Mouse (Mus musculus) MEL (cell line): ENCODE data around the gene Slc35g3. TPM values are rescaled to one million over a fixed set of nuclear protein-coding genes. Genes with fewer than 3 reads are reported as not detected.

ENCODE experiments used
- DNase-seq: peaks from one replicate; pipeline ENCODE4 v3.0.0; 2011; ENCODE audit warnings: low read depth, low spot score
- H3K27ac ChIP-seq: 2 replicates; pipeline ENCODE4 v1.5.1; 2012; ENCODE audit warnings: low read depth, mild to moderate bottlenecking, control low read depth, low read length, moderate library complexity; ENCODE audit not compliant: control insufficient read depth
- H3K27me3 ChIP-seq, 2 experiments: fragments of 150-350 bp in 1 of 2; sonication (generic) in 1 of 2; 2 replicates each; pipeline ENCODE4 v1.6.1; 2012; ENCODE audit warnings: low read length in 2 of 2, mild to moderate bottlenecking in 2 of 2, improper control_type of control experiment in 1 of 2, moderate library complexity in 1 of 2; ENCODE audit not compliant: insufficient read depth in 2 of 2, control insufficient read depth in 1 of 2
- H3K36me3 ChIP-seq, 2 experiments: 2 replicates each; pipeline ENCODE4 v1.6.1; 2012 to 2014; ENCODE audit warnings: low read length in 2 of 2, improper control_type of control experiment in 1 of 2, inconsistent platforms in 1 of 2, mild to moderate bottlenecking in 1 of 2; ENCODE audit not compliant: insufficient read depth in 2 of 2, control insufficient read depth in 1 of 2
- H3K4me1 ChIP-seq, 2 experiments: fragments of 150-350 bp in 1 of 2; sonication (generic) in 1 of 2; 2 replicates each; pipeline ENCODE4 v1.6.1; 2012; ENCODE audit warnings: low read length in 2 of 2, improper control_type of control experiment in 1 of 2, mild to moderate bottlenecking in 1 of 2; ENCODE audit not compliant: insufficient read depth in 2 of 2, control insufficient read depth in 1 of 2
- H3K4me3 ChIP-seq, 2 experiments: fragments of 150-350 bp in 1 of 2; sonication (generic) in 1 of 2; 2 replicates each; pipeline ENCODE4 v1.5.1; 2012; ENCODE audit warnings: low read depth in 2 of 2, low read length in 2 of 2, mild to moderate bottlenecking in 2 of 2, moderate library complexity in 2 of 2, control low read depth in 1 of 2, improper control_type of control experiment in 1 of 2; ENCODE audit not compliant: control insufficient read depth in 1 of 2, insufficient read depth in 1 of 2
- H3K79me2 ChIP-seq: 2 replicates; pipeline ENCODE4 v1.6.1; 2012; ENCODE audit warnings: mild to moderate bottlenecking, low read length, moderate library complexity; ENCODE audit not compliant: control insufficient read depth, poor library complexity, insufficient read depth
- H3K9ac ChIP-seq: 2 replicates; pipeline ENCODE4 v1.6.1; 2012; ENCODE audit warnings: low read depth, mild to moderate bottlenecking, control low read depth, low read length, moderate library complexity; ENCODE audit not compliant: control insufficient read depth, poor library complexity, severe bottlenecking
- H3K9me3 ChIP-seq: fragments of 150-350 bp; sonication (generic); replicated peaks from 2 replicates; pipeline ENCODE4 v1.6.1; 2012; ENCODE audit warnings: mild to moderate bottlenecking, low read length, improper control_type of control experiment, moderate library complexity; ENCODE audit not compliant: insufficient read depth
- CHD1 ChIP-seq: IDR thresholded peaks from 2 replicates; pipeline ENCODE4 v1.6.1; 2012; ENCODE audit warnings: low read depth, mild to moderate bottlenecking, inconsistent platforms, low read length, improper control_type of control experiment
- E2F4 ChIP-seq: IDR thresholded peaks from 2 replicates; pipeline ENCODE4 v1.6.1; 2011; ENCODE audit warnings: low read depth, low read length, improper control_type of control experiment, borderline replicate concordance
- ELF1 ChIP-seq: IDR thresholded peaks from 2 replicates; pipeline ENCODE4 v1.6.1; 2014; ENCODE audit warnings: low read depth, mild to moderate bottlenecking, inconsistent platforms, low read length, improper control_type of control experiment, moderate library complexity
- EP300 ChIP-seq, 2 experiments: IDR thresholded peaks; 2 replicates each; pipeline ENCODE4 v1.6.1; 2011; ENCODE audit warnings: improper control_type of control experiment in 2 of 2, low read length in 2 of 2, low read depth in 1 of 2, mild to moderate bottlenecking in 1 of 2
- ETS1 ChIP-seq: IDR thresholded peaks from 2 replicates; pipeline ENCODE4 v1.6.1; 2012; ENCODE audit warnings: low read depth, mild to moderate bottlenecking, inconsistent platforms, low read length, improper control_type of control experiment, moderate library complexity
- HCFC1 ChIP-seq: IDR thresholded peaks from 2 replicates; pipeline ENCODE4 v1.6.1; 2012; ENCODE audit warnings: low read depth, mild to moderate bottlenecking, inconsistent platforms, low read length, improper control_type of control experiment, moderate library complexity
- KAT2A ChIP-seq: conservative IDR thresholded peaks from 2 replicates; pipeline ENCODE4 v1.6.1; 2012; ENCODE audit warnings: low read depth, low read length, improper control_type of control experiment, inconsistent platforms
- MAFK ChIP-seq: IDR thresholded peaks from 2 replicates; pipeline ENCODE4 v1.6.1; 2011; ENCODE audit warnings: low read depth, mild to moderate bottlenecking, low read length, improper control_type of control experiment, borderline replicate concordance
- MEF2A ChIP-seq: IDR thresholded peaks from 2 replicates; pipeline ENCODE4 v1.6.1; 2014; ENCODE audit warnings: low read depth, mild to moderate bottlenecking, inconsistent platforms, low read length, improper control_type of control experiment; ENCODE audit not compliant: poor library complexity, insufficient replicate concordance, severe bottlenecking; ENCODE audit errors: extremely low read depth
- MYB ChIP-seq: IDR thresholded peaks from 2 replicates; pipeline ENCODE4 v1.6.1; 2011; ENCODE audit warnings: mild to moderate bottlenecking, low read depth, low read length, improper control_type of control experiment
- MYC ChIP-seq: IDR thresholded peaks from 2 replicates; pipeline ENCODE4 v1.6.1; 2011; ENCODE audit warnings: low read depth, mild to moderate bottlenecking, low read length, improper control_type of control experiment, moderate library complexity
- NELFE ChIP-seq: IDR thresholded peaks from 2 replicates; pipeline ENCODE4 v1.6.1; 2011; ENCODE audit warnings: low read depth, low read length, improper control_type of control experiment
- NRF1 ChIP-seq: IDR thresholded peaks from 2 replicates; pipeline ENCODE4 v1.6.1; 2014; ENCODE audit warnings: low read depth, mild to moderate bottlenecking, inconsistent platforms, low read length, improper control_type of control experiment, moderate library complexity; ENCODE audit not compliant: poor library complexity, insufficient read depth, severe bottlenecking
- POLR2A ChIP-seq, 2 experiments: IDR thresholded peaks; 2 replicates each; pipeline ENCODE4 v1.6.1; 2011 to 2012; ENCODE audit warnings: low read length in 2 of 2, mild to moderate bottlenecking in 2 of 2, control low read depth in 1 of 2, improper control_type of control experiment in 1 of 2, low read depth in 1 of 2, moderate library complexity in 1 of 2; ENCODE audit not compliant: control insufficient read depth in 1 of 2, insufficient read depth in 1 of 2, poor library complexity in 1 of 2
- POLR2AphosphoS2 ChIP-seq: IDR thresholded peaks from 2 replicates; pipeline ENCODE4 v1.6.1; 2011; ENCODE audit warnings: low read length, improper control_type of control experiment
- POLR2AphosphoS5 ChIP-seq: IDR thresholded peaks from 2 replicates; pipeline ENCODE4 v1.6.1; 2012; ENCODE audit warnings: low read depth, borderline replicate concordance, mild to moderate bottlenecking, inconsistent platforms, low read length, moderate library complexity, mixed read lengths
- SIN3A ChIP-seq: IDR thresholded peaks from 2 replicates; pipeline ENCODE4 v1.6.1; 2012; ENCODE audit warnings: low read length, improper control_type of control experiment, inconsistent platforms
- TBP ChIP-seq: IDR thresholded peaks from 2 replicates; pipeline ENCODE4 v1.8.0; 2011; ENCODE audit warnings: low read depth, low read length, improper control_type of control experiment
- TCF12 ChIP-seq: IDR thresholded peaks from 2 replicates; pipeline ENCODE4 v1.6.1; 2014; ENCODE audit warnings: low read depth, mild to moderate bottlenecking, inconsistent platforms, low read length, improper control_type of control experiment, moderate library complexity
- UBTF ChIP-seq: IDR thresholded peaks from 2 replicates; pipeline ENCODE4 v1.6.1; 2012; ENCODE audit warnings: low read depth, mild to moderate bottlenecking, inconsistent platforms, low read length, improper control_type of control experiment, moderate library complexity, borderline replicate concordance; ENCODE audit not compliant: insufficient read depth
- USF1 ChIP-seq: IDR thresholded peaks from 2 replicates; pipeline ENCODE4 v1.6.1; 2014; ENCODE audit warnings: low read depth, mild to moderate bottlenecking, inconsistent platforms, low read length, improper control_type of control experiment, moderate library complexity
- USF2 ChIP-seq, 2 experiments: IDR thresholded peaks; 2 replicates each; pipeline ENCODE4 v1.6.1; 2011 to 2012; ENCODE audit warnings: improper control_type of control experiment in 2 of 2, low read length in 2 of 2, borderline replicate concordance in 1 of 2, inconsistent platforms in 1 of 2, low read depth in 1 of 2, mild to moderate bottlenecking in 1 of 2; ENCODE audit not compliant: insufficient read depth in 1 of 2
- ZMIZ1 ChIP-seq: IDR thresholded peaks from 2 replicates; pipeline ENCODE4 v1.6.1; 2012; ENCODE audit warnings: low read depth, mild to moderate bottlenecking, inconsistent platforms, low read length, improper control_type of control experiment, moderate library complexity
- ZNF384 ChIP-seq: IDR thresholded peaks from 2 replicates; pipeline ENCODE4 v1.6.1; 2012; ENCODE audit warnings: low read depth, mild to moderate bottlenecking, inconsistent platforms, low read length, improper control_type of control experiment
- polyA plus RNA-seq, 2 experiments: library from polyadenylated mRNA; stranded (reverse) in 1 of 2; unstranded in 1 of 2; fragments of >175 nt in 1 of 2; fragments of >200 nt in 1 of 2; gene quantifications; 2 replicates each; pipeline versions ENCODE4 v1.2.1 to v1.2.4; 2012; ENCODE audit warnings: low replicate concordance in 2 of 2, low read depth in 1 of 2; ENCODE audit not compliant: insufficient read length in 2 of 2, insufficient read depth in 1 of 2, missing spikeins in 1 of 2
- total RNA-seq: library from RNA; depleted of rRNA; stranded (reverse); fragments of 300-350 nt; gene quantifications from 2 replicates; pipeline ENCODE4 v1.2.3, GENCODE M21; 2012

The Slc35g3 gene
- total and polyA plus RNA-seq, 3 experiments: 0.08 to 0.22 TPM; not detected in 1

DNA sequence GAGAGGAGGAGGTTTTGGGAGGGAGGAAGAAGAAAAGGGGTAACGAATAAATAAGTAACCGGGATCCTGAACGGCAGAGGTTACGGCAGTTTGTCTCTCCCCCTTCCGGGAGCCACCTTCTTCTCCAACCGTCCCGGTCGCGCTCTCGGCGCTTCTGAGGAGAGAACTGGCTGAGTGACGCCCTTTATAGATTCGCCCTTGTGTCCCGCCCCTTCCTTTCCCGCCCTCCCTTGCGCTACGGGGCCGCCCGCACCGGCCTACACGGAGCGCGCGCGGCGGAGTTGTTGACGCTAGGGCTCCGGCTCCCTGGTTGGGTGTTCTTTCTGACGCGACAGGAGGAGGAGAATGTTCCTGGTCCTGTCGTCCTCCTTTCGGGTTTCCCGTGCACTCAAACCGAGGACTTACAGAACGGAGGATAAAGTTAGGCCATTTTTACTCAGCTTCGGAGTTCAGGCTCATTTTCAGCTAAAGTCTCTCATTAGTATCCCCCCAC is 3.2 kb downstream of the Slc35g3 start, which contains the start of gene Polr2a:
Gene Polr2a, minus strand, starts transcription at position 160 of the 493 bp plus-strand sequence.
- Histone ChIP-seq H3K27me3 (no peaks in the 10 kb centered on the region), H3K36me3 (peaks cover 0 to 28% of the 10 kb centered on the region in 2 experiments; a peak in 2 of 4 replicates), H3K9me3 (no peaks in the 10 kb centered on the region), H3K79me2 (peaks cover 39% of the 10 kb centered on the region), H3K9ac (peak within 1 kb of the TSS; percentile 89), H3K4me1 (peaks cover 8 to 21% of the 10 kb centered on the region in 2 experiments), H3K27ac (peak within 1 kb of the TSS; percentile 98), H3K4me3 (peak within 1 kb of the TSS; percentile 85 to 92)
- TF ChIP-seq UBTF (no peak), TCF12 (peak; percentile 78), POLR2AphosphoS5 (peak; percentile 100), ETS1 (peak; percentile 61; the same call in 1 of the 2 replicates), MEF2A (0 out of 2 replicates have a peak, but pooled peaks have one; percentile 6), POLR2A (IDR thresholded peaks at IDR 0.05; ENCODE audit: control insufficient read depth in 1 of 2, insufficient read depth in 1 of 2, low read depth in 1 of 2, low read length in 2 of 2, poor library complexity in 1 of 2) (peak; percentile 100), ZMIZ1 (peak; percentile 100), MYB (peak; percentile 51; the same call in 1 of the 2 replicates), POLR2AphosphoS2 (peak; percentile 100), SIN3A (peak; percentile 85), E2F4 (peak; percentile 90), EP300 (IDR thresholded peaks at IDR 0.05; ENCODE audit: low read depth in 1 of 2, low read length in 2 of 2) (peak in 1 of 2 experiments; percentile 32; a peak in 2 of 4 replicates), MAFK (no peak), MYC (peak; percentile 77), HCFC1 (peak; percentile 82), ELF1 (peak; percentile 45; the same call in 1 of the 2 replicates), TBP (peak; percentile 99), NRF1 (peak; percentile 53), USF1 (no peak), NELFE (peak; percentile 100), CHD1 (peak; percentile 99), ZNF384 (no peak), KAT2A (peak; percentile 36; the same call in 1 of the 2 replicates), USF2 (IDR thresholded peaks at IDR 0.05; ENCODE audit: borderline replicate concordance in 1 of 2, insufficient read depth in 1 of 2, low read depth in 1 of 2, low read length in 2 of 2) (no peak)
- DNase-seq: peak; percentile 99
